9 mouse cellular contexts compared by ENCODE assay signal in genomic region chr1:59895456-59895855, GRCm38 (mm10). TPM values are rescaled to one million over a fixed set of nuclear protein-coding genes. Genes with fewer than 3 reads are reported as not detected.
DNase-seq lines count a peak whose midpoint lies in the region; ATAC-seq and TF ChIP-seq lines count a peak whose summit lies in the region.
"Had no signal": no experiment of that assay in that cellular context is flagged by ENCODE, and none has a peak within 500 bp of the region (broad histone marks: within the 10 kb centered on the region; RNA-seq: fewer than 3 reads in every experiment).

No protein-coding gene starts in this region.

- H3K4me1 ChIP-seq in midbrain, postnatal 0 days (ENCODE audit: insufficient read depth, low read length), result no peaks in the 10 kb centered on the region
- no peaks in the 10 kb centered on the region for H3K4me1 ChIP-seq in midbrain, embryonic 14.5 days (ENCODE audit: control insufficient read depth, insufficient read depth, low read length)
- H3K4me1 ChIP-seq in forebrain, embryonic 13.5 days, result no peaks in the 10 kb centered on the region
- H3K4me1 ChIP-seq in hindbrain, embryonic 16.5 days (ENCODE audit: control insufficient read depth, insufficient read depth, low read depth, low read length), result no peaks in the 10 kb centered on the region; the same call in 1 of the 2 replicates
- no peaks in the 10 kb centered on the region for H3K4me1 ChIP-seq in midbrain, embryonic 15.5 days
- H3K4me1 ChIP-seq: neural tube, embryonic 13.5 days had no signal

- no peak overlapping the region for H3K4me3 ChIP-seq in midbrain, postnatal 0 days (ENCODE audit: low read depth, low read length)
- no peak overlapping the region for H3K4me3 ChIP-seq in midbrain, embryonic 14.5 days (replicated peaks; ENCODE audit: low read depth, low read length)
- no peak overlapping the region for H3K4me3 ChIP-seq in forebrain, embryonic 13.5 days
- H3K4me3 ChIP-seq in hindbrain, embryonic 16.5 days (ENCODE audit: low read length), result no peak overlapping the region
- H3K4me3 ChIP-seq in midbrain, embryonic 15.5 days, result no peak overlapping the region
- H3K4me3 ChIP-seq: neural tube, embryonic 13.5 days had no signal

- TF ChIP-seq CTCF in midbrain, postnatal 0 days (IDR thresholded peaks at IDR 0.05), result no peak

- H3K9me3 ChIP-seq in midbrain, postnatal 0 days (ENCODE audit: low read length), result no peaks in the 10 kb centered on the region
- H3K9me3 ChIP-seq in midbrain, embryonic 14.5 days (ENCODE audit: control insufficient read depth, low read length), result no peaks in the 10 kb centered on the region
- no peaks in the 10 kb centered on the region for H3K9me3 ChIP-seq in forebrain, embryonic 13.5 days (replicated peaks)
- H3K9me3 ChIP-seq in hindbrain, embryonic 16.5 days (ENCODE audit: control insufficient read depth, low read length), result no peaks in the 10 kb centered on the region
- H3K9me3 ChIP-seq in midbrain, embryonic 15.5 days, result no peaks in the 10 kb centered on the region
- H3K9me3 ChIP-seq: neural tube, embryonic 13.5 days had no signal

- ATAC-seq in midbrain, postnatal 0 days (ENCODE audit: low FRiP score), result no peak
- ATAC-seq in midbrain, embryonic 14.5 days (ENCODE audit: low FRiP score, low TSS enrichment), result no peak
- ATAC-seq in forebrain, embryonic 13.5 days, result no peak
- ATAC-seq in hindbrain, embryonic 16.5 days, result no peak
- no peak for ATAC-seq in midbrain, embryonic 15.5 days (replicated peaks)

- H3K9ac ChIP-seq in midbrain, postnatal 0 days (replicated peaks; ENCODE audit: low read length, poor library complexity, severe bottlenecking), result no peak overlapping the region
- H3K9ac ChIP-seq in midbrain, embryonic 14.5 days (replicated peaks; ENCODE audit: low read length), result no peak overlapping the region
- H3K9ac ChIP-seq in forebrain, embryonic 13.5 days, result no peak overlapping the region
- no peak overlapping the region for H3K9ac ChIP-seq in hindbrain, embryonic 16.5 days (ENCODE audit: low read depth, low read length)
- no peak overlapping the region for H3K9ac ChIP-seq in midbrain, embryonic 15.5 days
- H3K9ac ChIP-seq: neural tube, embryonic 13.5 days had no signal

- peak; percentile 18 for DNase-seq in midbrain, postnatal 0 days (ENCODE audit: low spot score)
- no peak for DNase-seq in midbrain, embryonic 14.5 days
- DNase-seq in frontal cortex, adult 2 months (ENCODE audit: extremely low spot score in 1 of 2, low spot score in 1 of 2), result peak; percentile 20 to 37
- DNase-seq in kidney, adult 9 months, result peak; percentile 72
- peak; percentile 73 to 77 for DNase-seq in lung, postnatal 4 days

- H3K27me3 ChIP-seq in midbrain, postnatal 0 days (ENCODE audit: insufficient read depth, low read length), result no peaks in the 10 kb centered on the region
- H3K27me3 ChIP-seq in midbrain, embryonic 14.5 days (ENCODE audit: control insufficient read depth, insufficient read depth, low read length), result no peaks in the 10 kb centered on the region
- H3K27me3 ChIP-seq in forebrain, embryonic 13.5 days, result no peaks in the 10 kb centered on the region
- no peaks in the 10 kb centered on the region for H3K27me3 ChIP-seq in hindbrain, embryonic 16.5 days (replicated peaks; ENCODE audit: control insufficient read depth, insufficient read depth, low read length)
- H3K27me3 ChIP-seq in midbrain, embryonic 15.5 days (replicated peaks), result no peaks in the 10 kb centered on the region
- H3K27me3 ChIP-seq: neural tube, embryonic 13.5 days had no signal

- no peak overlapping the region for H3K4me2 ChIP-seq in midbrain, postnatal 0 days (ENCODE audit: low read depth, low read length, poor library complexity, severe bottlenecking)
- no peak overlapping the region for H3K4me2 ChIP-seq in midbrain, embryonic 14.5 days (ENCODE audit: low read length)
- H3K4me2 ChIP-seq in forebrain, embryonic 13.5 days, result no peak overlapping the region
- H3K4me2 ChIP-seq in hindbrain, embryonic 16.5 days (ENCODE audit: low read length), result no peak overlapping the region
- H3K4me2 ChIP-seq in midbrain, embryonic 15.5 days, result no peak overlapping the region
- H3K4me2 ChIP-seq: neural tube, embryonic 13.5 days had no signal

- 53% methylated on average over 4 of the region's 4 CpGs for WGBS in midbrain, postnatal 0 days
- 62% methylated on average over 4 of the region's 4 CpGs for WGBS in midbrain, embryonic 14.5 days
- 53% methylated on average over 4 of the region's 4 CpGs for WGBS in forebrain, embryonic 13.5 days
- WGBS in hindbrain, embryonic 16.5 days, result 40% methylated on average over 4 of the region's 4 CpGs
- WGBS in midbrain, embryonic 15.5 days, result 54% methylated on average over 4 of the region's 4 CpGs

- H3K27ac ChIP-seq in midbrain, postnatal 0 days (ENCODE audit: low read depth, low read length), result no peak overlapping the region
- H3K27ac ChIP-seq in midbrain, embryonic 14.5 days (replicated peaks; ENCODE audit: low read depth, low read length), result no peak overlapping the region
- no peak overlapping the region for H3K27ac ChIP-seq in forebrain, embryonic 13.5 days
- no peak overlapping the region for H3K27ac ChIP-seq in hindbrain, embryonic 16.5 days (ENCODE audit: low read depth, low read length)
- H3K27ac ChIP-seq in midbrain, embryonic 15.5 days, result no peak overlapping the region
- H3K27ac ChIP-seq: neural tube, embryonic 13.5 days had no signal

- no peaks in the 10 kb centered on the region for H3K36me3 ChIP-seq in midbrain, postnatal 0 days (ENCODE audit: insufficient read depth, low read length)
- no peaks in the 10 kb centered on the region for H3K36me3 ChIP-seq in midbrain, embryonic 14.5 days (ENCODE audit: control insufficient read depth, insufficient read depth, low read length)
- no peaks in the 10 kb centered on the region for H3K36me3 ChIP-seq in forebrain, embryonic 13.5 days (ENCODE audit: poor library complexity, severe bottlenecking)
- H3K36me3 ChIP-seq in hindbrain, embryonic 16.5 days (ENCODE audit: control insufficient read depth, insufficient read depth, low read length), result no peaks in the 10 kb centered on the region
- no peaks in the 10 kb centered on the region for H3K36me3 ChIP-seq in midbrain, embryonic 15.5 days (replicated peaks)
- H3K36me3 ChIP-seq: neural tube, embryonic 13.5 days had no signal

RNA-seq across cellular contexts. Expression of gene Fam117b, which starts 17.4 kb away (rescaled TPM):
- 74.0 and 99.4 TPM in 2 replicates for total RNA-seq in midbrain, postnatal 0 days (2014; rRNA removed)
- 37.0 and 43.7 TPM in 2 replicates for polyA plus RNA-seq in midbrain, postnatal 0 days (2015; fragmentation: Nextera tagmentation; extraction: Ambion mirVana)
- 58.0 and 65.6 TPM in 2 replicates for polyA plus RNA-seq in midbrain, embryonic 14.5 days (2014; fragmentation: Nextera tagmentation; extraction: Ambion mirVana)
- polyA plus RNA-seq in frontal cortex, adult 2 months (2012; rRNA removed), result 27.2 and 28.2 TPM in 2 replicates
- polyA plus RNA-seq in forebrain, embryonic 13.5 days (2015; fragmentation: Nextera tagmentation; extraction: Ambion mirVana), result 15.7 and 16.6 TPM in 2 replicates
- 24.0 and 31.6 TPM in 2 replicates for polyA plus RNA-seq in hindbrain, embryonic 16.5 days (2015; fragmentation: Nextera tagmentation; extraction: Ambion mirVana)
- polyA plus RNA-seq in midbrain, embryonic 15.5 days (2015; fragmentation: Nextera tagmentation; extraction: Ambion mirVana), result 44.3 and 48.2 TPM in 2 replicates
